Mouse (Mus musculus): ENCODE data around the gene Zbtb20. TPM values are rescaled to one million over a fixed set of nuclear protein-coding genes. Genes with fewer than 3 reads are reported as not detected.

Gene Zbtb20
- total RNA-seq (2017), result 20.8 and 29.6 TPM in 2 replicates

DNA sequence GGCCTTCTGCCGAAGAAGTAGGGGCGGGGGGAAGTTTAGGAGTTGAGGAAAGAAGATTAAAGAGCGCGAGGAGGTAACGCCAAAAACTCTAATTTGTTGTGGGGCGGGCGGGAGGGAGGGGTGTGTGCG, at the start of gene Zbtb20:
Zbtb20 (plus strand) TSS at position 30 of the 129 bp plus-strand sequence.
- ATAC-seq (replicated peaks; ENCODE audit: low read depth, poor library complexity, severe bottlenecking), result no peak

DNA sequence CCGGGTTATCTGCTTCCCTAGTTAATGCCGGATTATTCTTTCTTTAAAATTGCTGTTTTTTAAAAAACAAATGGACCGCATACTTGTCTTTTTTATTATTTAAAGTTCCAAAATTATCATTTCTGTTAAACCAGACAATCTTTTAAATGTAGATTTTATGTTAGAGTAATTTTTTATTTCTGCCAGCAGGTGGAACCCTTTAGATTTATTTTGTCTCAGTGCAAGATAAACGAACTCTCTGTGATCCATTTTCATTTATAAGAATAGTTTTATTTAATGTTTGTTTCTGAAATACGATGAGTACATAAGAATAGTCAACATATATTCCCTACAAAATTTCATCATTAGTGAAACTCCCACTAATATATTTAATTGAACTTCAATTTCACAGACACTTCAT, 39.7 kb upstream of the Zbtb20 start:
- ATAC-seq (replicated peaks; ENCODE audit: low read depth, poor library complexity, severe bottlenecking), result 0 out of 2 replicates have a peak, but pooled peaks have one; percentile 36

DNA sequence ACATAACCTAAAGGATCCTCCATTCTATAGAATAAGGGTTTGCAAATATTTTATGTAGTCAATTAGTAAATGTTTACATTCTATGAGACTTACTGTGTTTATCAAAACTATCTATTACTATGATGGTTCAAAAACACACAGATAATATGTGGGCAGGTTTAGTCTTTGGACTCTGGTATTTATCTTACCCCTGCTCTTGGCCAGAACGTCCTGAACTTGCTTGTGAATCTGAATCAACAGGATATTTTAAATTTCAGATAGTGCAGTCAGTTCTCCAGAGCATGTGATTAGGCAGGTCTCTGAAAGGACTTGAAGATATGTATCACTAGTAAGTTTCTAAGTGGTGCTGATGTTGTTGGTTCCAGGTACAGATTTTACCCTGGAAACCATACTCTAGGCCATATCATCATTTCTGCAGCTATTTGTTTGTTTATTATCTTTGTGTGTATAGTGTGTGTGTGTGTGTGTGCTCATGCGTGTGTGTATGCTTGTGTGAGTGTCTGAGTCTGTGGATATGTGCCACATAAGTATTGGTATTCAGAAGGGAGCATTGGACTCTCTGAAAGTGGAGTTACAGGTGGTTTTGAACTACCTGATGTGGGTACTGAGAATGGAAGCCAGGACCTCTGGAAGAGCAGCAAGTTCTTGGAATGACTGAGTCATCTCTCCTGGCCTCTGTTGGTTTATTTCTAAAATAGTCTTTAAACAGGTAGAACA, 39.1 kb upstream of the Zbtb20 start:
- ATAC-seq (replicated peaks; ENCODE audit: low read depth, poor library complexity, severe bottlenecking), result no peak

DNA sequence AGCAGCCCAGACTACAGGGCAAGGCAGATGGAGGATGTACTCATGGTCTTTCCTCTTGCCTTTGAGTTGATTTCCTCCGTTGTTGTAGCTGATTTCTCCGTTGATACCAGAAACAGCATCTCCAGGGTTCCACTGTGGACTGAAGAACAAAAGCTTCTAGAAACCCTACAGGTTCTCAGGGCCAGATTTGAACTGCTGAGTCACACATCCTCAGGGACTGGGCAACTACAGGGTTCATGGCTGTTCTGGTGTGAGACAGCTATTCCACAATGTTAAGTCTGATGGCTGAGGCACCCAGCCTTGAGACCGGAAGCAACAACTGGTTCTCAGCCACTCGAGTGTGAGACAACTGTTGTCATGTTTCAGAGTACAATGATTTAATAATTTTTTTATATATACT, 37.5 kb upstream of the Zbtb20 start:
- ATAC-seq (replicated peaks; ENCODE audit: low read depth, poor library complexity, severe bottlenecking), result no peak

DNA sequence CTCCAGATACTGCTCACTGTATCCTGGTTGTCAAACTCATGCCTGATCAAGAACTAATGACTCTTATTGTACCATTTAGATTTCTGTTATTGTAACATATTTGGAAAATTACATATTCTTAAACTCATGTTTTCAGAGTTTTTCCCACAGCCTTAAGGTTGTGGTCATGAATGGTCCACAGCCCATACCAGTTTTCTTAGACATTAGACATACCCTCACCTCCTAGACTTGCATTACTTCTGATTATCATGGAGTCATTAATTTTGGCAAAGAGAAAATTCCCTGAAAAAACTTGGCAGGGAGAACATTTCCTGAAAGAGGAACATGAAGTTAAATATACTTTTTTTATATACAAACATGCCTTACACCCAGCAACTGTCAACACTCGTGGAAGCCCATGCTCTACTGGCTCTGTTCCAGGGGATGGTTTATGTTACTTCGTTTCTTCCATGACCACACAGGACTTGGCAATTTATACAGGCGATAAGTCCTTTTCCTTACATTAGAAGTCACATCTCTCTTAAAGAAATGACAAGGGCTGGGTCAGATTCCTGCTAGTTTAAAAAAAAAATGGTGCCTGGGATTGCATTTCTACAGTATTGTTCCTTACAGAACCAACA, 18.0 kb upstream of the Zbtb20 start:
- ATAC-seq (replicated peaks; ENCODE audit: low read depth, poor library complexity, severe bottlenecking), result no peak

DNA sequence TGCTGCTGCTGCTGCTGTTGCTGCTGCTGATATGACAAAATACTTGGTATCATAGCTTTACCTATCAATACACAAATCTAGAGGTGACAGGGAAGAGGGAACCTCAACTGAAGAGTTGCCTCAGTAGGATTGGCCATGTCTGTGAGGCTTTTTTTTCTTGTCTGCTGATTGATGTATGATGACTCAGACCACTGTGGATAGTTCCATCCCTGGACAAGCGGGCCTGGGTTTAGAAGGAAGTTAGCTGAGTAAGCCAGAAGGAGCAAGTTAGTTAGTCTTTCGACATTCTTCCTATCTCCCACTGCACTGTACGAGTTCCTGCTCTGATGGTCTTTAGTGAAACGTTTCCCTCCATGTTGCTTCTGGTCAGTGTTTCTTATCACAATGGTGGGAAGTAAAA, 16.4 kb upstream of the Zbtb20 start:
- no peak for ATAC-seq (replicated peaks; ENCODE audit: low read depth, poor library complexity, severe bottlenecking)

DNA sequence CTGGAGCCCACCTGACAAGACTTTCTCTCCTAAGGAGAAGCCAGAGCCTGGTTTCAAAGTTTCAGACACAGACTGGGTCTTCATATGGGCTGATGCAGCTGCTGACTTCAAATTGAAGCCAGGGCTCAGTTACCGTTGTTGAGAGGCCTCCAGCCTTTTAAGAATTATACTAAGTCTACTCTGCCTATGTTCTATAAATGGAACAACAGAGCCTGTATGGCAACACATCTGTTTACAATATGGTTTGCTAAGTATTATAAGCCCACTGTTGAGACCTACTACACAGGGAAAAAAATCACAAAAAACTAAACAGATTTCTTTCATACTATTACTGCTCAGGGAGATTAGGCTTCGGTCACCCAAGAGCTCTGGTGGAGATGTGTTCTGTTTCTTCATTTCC, 12.4 kb upstream of the Zbtb20 start:
- ATAC-seq (replicated peaks; ENCODE audit: low read depth, poor library complexity, severe bottlenecking), result no peak

DNA sequence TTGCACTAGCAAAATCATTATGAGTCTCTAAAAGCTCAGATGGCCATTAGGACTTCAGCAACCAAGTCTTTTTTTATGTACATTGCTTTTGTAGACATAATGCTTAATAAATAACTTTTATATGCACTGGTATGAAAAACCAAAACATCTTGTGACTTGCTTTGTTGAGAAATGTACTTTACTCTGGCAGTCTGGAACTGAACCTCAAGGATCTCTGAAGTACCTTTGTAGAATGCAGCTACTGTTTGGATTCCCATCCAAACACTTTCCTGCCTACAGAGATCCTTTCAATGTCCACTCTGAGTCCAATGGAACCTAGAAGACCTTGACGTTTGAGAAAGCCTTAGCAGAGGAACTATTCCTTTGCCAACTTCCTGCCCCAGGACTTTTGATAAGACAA, 9.6 kb upstream of the Zbtb20 start:
- no peak for ATAC-seq (replicated peaks; ENCODE audit: low read depth, poor library complexity, severe bottlenecking)

DNA sequence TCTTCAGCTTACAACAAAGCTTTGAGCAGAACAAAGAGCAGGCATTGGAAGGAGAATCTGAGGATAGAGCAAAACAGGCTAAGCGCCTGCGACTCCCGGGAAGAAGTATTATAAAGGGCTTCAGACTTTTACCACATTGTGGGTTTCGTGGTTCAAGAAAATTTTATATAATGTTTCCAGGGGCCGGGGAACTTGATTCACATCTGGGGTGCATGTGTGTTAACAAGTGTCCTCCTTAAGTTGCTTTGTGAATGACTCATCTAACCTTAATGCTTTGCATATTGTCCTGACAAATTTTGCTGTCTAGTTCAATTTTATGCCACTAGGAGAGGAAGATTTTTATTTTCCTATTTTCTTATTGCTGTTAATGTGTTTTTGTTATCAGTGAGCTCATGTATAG, 3.6 kb upstream of the Zbtb20 start:
- no peak for ATAC-seq (replicated peaks; ENCODE audit: low read depth, poor library complexity, severe bottlenecking)

DNA sequence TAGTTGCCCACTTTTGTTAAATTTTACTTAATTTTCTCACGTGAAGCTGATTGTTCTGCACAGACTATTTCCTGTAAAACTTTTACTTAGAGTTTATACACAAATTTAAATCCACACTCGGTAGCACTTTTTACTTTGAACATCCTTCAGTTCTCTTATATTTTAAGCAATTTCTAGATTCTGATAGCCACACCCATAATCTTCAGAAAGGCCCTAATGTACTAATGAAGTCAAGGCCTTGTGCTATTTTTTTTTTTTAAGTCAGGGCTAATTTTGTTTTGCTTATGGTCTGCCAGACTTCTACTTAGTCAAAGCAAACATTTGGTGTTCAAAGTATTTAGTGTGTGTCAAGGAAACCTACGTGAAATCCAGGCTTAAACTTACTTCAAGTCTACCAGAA, 1.7 kb upstream of the Zbtb20 start:
- no peak for ATAC-seq (replicated peaks; ENCODE audit: low read depth, poor library complexity, severe bottlenecking)

DNA sequence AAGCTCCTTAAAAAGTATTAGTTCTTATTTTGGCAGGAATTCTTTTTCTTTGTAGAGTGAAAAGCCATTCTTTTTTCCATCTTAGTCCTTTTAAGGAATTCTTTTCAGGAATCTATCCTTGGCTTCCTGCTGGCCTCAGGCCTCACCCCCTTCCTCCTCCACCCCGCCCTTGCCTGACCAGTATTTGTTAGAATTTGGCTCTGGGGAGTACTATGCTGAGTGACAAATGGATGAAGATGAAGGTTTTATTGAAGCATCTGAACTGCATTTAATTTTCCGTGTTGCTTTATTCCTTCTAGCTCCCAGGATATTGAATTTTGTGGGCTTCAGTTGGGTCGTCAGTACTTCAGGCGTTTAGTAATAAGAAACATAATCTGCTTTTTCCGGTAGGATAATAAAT, 1.2 kb upstream of the Zbtb20 start:
- ATAC-seq (replicated peaks; ENCODE audit: low read depth, poor library complexity, severe bottlenecking), result no peak

DNA sequence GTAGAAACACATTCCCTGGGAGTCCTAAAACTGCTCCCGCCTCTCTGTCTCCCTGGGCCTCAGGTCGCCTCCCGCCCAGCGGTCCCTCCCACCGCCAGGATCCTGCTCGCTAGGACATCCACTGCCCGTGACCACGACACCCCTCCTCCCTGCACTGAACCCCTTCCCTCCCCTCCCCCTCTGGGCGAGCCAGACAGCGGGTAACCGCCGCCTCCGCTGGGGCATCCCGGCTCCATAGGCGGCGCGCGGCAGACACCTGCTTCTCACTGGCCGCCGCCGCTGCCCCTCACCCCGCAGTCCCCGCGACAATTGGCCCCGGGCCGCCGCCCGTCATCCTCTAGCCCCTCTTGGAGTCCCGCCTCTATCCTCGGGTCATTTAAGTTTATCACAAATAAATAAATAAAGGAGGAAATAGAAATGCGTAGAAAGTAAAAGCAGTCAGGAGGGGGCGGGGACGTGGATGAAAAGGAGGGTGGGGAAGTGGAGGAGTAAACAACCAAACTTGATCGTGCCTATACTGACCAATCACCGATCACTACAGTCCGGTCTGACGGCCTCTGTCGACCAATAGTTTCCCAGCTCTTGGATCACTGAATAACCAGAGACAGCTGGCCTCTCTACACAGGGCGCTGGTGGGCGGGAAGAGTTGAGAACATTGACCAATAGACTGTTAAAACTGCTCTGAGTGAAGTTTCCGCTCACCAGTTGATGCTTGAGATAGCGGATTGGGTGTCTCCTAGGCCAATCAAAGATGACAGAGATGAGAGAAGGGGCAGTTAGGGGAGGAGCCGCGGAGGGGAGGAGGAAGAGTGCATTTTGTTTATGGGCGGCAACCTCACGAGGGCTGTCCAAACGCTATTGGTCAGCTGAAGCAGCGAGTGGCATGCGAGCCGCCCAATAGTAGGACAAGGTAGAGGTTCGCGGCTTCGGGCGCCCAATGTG, 500 bp upstream of the Zbtb20 start:
- ATAC-seq (replicated peaks; ENCODE audit: low read depth, poor library complexity, severe bottlenecking), result peak; percentile 80

DNA sequence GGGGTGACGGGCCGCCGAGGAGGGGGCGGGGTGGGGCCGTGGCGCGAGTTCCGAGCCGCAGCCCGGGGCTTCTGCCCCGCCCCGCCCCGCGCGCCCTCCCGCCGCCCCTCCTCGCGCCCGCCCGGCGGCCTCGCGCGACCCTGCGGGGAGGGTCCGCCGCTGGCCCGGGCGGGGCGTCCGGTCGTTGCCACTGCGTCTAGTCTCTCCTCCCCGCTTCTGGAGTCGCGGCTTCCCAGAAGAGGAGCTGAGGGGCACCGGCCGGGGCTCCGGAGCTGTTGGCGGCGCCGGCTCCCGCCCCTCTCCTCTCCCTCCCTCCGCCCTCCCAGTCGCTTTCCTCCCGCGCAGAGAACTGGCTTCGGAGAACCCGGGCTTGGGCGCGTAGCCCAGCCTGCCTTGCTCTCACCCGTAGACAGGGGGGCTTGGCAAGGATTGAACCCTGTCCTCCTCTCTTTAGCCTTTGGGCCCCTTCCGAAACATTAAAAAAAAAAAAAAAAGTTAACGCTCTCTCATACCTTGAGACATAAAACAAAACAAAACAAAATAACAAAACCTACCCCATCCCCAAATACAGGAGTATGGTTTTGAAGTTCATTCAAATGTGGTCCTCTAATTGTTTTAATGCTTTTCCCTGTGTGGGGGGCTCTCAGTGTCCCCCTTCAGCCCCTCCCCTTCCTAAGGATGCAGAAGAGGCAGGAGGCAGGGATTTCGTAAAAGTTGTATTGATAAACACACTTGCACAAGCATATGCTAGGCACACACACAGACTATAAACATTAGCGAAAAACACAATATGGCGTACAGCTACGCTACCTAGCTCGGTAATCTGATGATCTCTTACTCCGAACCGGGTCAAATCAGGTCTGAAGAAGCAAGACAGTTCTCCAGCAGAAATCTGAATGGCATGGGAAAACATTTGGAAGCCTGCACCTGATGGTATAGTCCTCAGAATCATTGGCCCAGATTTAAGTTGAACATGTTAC, 630 bp downstream of the Zbtb20 start:
- ATAC-seq (replicated peaks; ENCODE audit: low read depth, poor library complexity, severe bottlenecking), result peak; percentile 20

DNA sequence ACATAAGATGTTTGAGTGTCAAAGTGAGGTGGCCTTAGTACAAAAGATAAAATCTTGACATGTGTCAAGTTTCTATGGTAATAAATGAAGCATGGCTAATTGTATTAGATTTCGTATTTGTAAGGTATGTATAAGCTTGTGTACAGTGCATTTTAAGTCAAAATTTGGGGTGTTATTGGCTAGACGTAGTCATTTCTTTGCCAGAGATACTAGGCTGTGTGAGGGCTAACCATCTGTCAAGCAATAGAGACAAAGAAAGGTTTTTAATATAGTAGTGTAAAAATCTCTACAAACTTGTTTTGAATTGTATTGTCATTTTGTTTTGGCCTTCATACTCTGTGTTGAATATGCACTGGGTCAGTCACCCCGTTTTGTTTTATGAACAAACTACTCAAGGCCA, 4.4 kb downstream of the Zbtb20 start:
- no peak for ATAC-seq (replicated peaks; ENCODE audit: low read depth, poor library complexity, severe bottlenecking)

DNA sequence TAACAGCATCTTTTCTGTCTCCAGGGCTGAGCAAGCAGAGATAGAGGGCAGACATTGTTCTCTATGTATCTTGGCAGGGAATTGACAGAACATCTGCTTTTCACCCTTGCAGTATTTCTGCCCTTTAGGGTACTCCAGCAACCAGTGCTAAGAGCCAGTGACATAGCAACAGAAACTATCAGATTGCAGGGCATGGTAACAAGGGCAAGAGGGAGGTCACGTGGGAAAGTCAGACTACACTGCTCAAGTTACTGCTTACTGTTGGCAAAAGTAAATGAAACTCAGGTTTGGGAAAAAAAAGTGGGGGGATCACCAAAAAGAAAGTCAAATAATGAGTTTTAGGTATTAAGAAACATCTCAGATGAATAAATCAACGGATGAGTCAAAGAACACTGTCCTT, 9.9 kb downstream of the Zbtb20 start:
- no peak for ATAC-seq (replicated peaks; ENCODE audit: low read depth, poor library complexity, severe bottlenecking)

DNA sequence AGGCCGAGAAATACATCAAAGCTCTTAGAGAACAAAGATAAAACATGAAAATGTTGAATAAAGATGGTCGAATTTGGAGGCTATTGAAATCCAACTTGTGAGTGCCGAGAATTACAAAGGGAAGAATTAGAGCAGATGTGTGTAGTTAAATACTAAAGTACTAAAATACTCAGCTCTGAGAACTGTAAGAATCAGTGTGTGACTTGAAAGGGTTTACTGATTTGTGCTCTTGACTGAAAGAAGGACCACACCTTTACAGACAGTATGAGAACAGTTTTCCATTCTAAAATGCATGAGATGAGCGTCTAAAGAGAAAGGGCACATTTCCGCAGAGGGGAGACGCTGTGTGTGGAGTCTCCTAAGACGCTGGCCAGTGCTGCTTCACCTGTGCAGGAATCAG, 10.3 kb downstream of the Zbtb20 start:
- no peak for ATAC-seq (replicated peaks; ENCODE audit: low read depth, poor library complexity, severe bottlenecking)

DNA sequence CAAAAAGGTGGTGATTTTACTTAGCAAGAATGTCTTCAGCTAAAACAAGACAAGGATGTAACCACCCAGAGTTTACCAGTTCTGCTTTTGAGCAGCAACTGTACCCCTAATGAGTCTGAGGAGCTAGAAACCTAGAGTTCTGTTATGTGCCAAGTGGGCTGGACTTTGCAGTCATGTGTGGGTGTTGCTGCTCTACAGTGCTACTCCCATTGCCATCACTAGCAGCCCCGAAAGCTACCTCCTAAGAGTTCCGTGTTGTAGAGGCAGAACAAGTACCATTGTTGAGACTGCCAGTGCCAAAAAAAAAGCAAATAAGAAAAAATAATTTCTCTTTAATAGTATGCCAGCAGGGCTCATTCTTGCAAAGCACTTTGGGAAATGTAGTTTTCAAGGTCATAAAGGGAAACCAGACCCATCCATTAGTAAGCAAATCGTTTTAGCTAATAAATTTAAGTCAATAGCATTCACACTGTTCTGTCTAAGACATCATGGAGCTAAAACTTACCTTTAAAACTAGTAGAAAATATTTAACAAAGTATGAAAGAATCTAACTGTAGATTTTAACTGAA, 21.5 kb downstream of the Zbtb20 start:
- ATAC-seq (replicated peaks; ENCODE audit: low read depth, poor library complexity, severe bottlenecking), result peak; percentile 95

DNA sequence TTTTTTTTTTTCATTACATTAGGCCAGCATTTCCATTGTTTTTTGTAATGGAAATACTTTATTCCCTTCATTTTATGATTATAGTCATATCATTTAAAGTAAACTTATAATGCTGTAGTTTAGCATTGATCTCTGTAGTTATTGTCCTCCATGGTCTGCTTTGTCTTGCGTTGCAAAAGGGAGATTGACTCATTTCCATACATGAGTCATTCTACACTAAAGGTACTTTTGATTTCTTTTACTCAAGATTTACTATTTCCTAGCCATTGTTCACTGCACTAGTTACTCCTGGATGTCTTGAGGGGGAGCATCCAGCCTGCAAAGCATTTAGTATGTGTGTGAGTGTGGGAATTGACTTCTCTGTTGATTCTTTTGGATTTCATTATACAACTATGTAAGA, 24.6 kb downstream of the Zbtb20 start:
- no peak for ATAC-seq (replicated peaks; ENCODE audit: low read depth, poor library complexity, severe bottlenecking)

DNA sequence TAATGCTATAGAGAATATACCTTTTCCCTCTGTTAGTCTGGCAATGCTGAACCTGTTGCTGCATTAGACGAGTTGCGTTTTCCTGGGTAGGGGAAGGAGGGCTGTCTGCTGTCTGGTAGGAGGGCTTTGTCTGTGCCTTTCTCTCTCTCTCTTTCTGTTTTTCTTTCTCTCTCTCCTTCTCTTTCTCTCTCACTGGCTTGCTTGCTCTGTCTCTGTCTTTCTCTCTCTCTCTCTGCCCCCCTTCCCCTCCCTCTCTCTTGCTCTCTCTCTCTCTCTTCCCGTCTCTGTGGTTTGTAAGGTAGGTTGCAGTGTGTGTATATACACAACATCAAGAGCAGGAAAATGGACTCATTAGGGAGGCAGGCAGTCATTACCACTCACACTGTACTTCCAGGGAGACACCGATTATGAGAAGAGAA, 31.6 kb downstream of the Zbtb20 start:
- ATAC-seq (replicated peaks; ENCODE audit: low read depth, poor library complexity, severe bottlenecking), result peak; percentile 76

DNA sequence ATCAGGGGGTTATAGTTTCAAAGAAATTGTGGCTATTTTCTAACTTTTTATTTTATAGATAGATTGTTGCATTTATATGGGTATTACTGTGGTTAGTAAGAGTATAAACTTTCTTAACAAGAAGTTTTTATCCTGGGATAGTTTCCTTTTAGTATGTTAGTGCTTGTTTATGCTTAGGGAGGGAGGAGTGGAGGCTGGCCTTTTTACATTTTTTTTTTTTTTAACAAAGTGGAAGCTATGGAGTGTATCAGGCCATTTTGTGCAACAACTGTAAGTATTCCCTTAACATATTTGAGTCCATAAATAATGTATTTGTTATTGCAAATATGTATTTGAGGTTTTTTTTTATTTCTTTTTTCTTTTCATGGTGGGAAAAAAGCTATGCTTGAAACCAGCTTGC, 32.7 kb downstream of the Zbtb20 start:
- no peak for ATAC-seq (replicated peaks; ENCODE audit: low read depth, poor library complexity, severe bottlenecking)

All from common myeloid progenitor, adult 5-6 weeks (primary cell).